Mouse (Mus musculus) MEL (cell line): ENCODE measurements around the gene Fam102b. TPM values are rescaled to one million over a fixed set of nuclear protein-coding genes. Genes with fewer than 3 reads are reported as not detected.

Source experiments
- DNase-seq: peaks from one replicate; pipeline ENCODE4 v3.0.0; 2011; ENCODE audit warnings: low read depth, low spot score
- H3K27ac ChIP-seq: 2 replicates; pipeline ENCODE4 v1.5.1; 2012; ENCODE audit warnings: low read depth, mild to moderate bottlenecking, control low read depth, low read length, moderate library complexity; ENCODE audit not compliant: control insufficient read depth
- H3K27me3 ChIP-seq, 2 experiments: fragments of 150-350 bp in 1 of 2; sonication (generic) in 1 of 2; 2 replicates each; pipeline ENCODE4 v1.6.1; 2012; ENCODE audit warnings: low read length in 2 of 2, mild to moderate bottlenecking in 2 of 2, improper control_type of control experiment in 1 of 2, moderate library complexity in 1 of 2; ENCODE audit not compliant: insufficient read depth in 2 of 2, control insufficient read depth in 1 of 2
- H3K36me3 ChIP-seq, 2 experiments: 2 replicates each; pipeline ENCODE4 v1.6.1; 2012 to 2014; ENCODE audit warnings: low read length in 2 of 2, improper control_type of control experiment in 1 of 2, inconsistent platforms in 1 of 2, mild to moderate bottlenecking in 1 of 2; ENCODE audit not compliant: insufficient read depth in 2 of 2, control insufficient read depth in 1 of 2
- H3K4me1 ChIP-seq, 2 experiments: fragments of 150-350 bp in 1 of 2; sonication (generic) in 1 of 2; 2 replicates each; pipeline ENCODE4 v1.6.1; 2012; ENCODE audit warnings: low read length in 2 of 2, improper control_type of control experiment in 1 of 2, mild to moderate bottlenecking in 1 of 2; ENCODE audit not compliant: insufficient read depth in 2 of 2, control insufficient read depth in 1 of 2
- H3K4me3 ChIP-seq, 2 experiments: fragments of 150-350 bp in 1 of 2; sonication (generic) in 1 of 2; 2 replicates each; pipeline ENCODE4 v1.5.1; 2012; ENCODE audit warnings: low read depth in 2 of 2, low read length in 2 of 2, mild to moderate bottlenecking in 2 of 2, moderate library complexity in 2 of 2, control low read depth in 1 of 2, improper control_type of control experiment in 1 of 2; ENCODE audit not compliant: control insufficient read depth in 1 of 2, insufficient read depth in 1 of 2
- H3K79me2 ChIP-seq: 2 replicates; pipeline ENCODE4 v1.6.1; 2012; ENCODE audit warnings: mild to moderate bottlenecking, low read length, moderate library complexity; ENCODE audit not compliant: control insufficient read depth, poor library complexity, insufficient read depth
- H3K9ac ChIP-seq: 2 replicates; pipeline ENCODE4 v1.6.1; 2012; ENCODE audit warnings: low read depth, mild to moderate bottlenecking, control low read depth, low read length, moderate library complexity; ENCODE audit not compliant: control insufficient read depth, poor library complexity, severe bottlenecking
- H3K9me3 ChIP-seq: fragments of 150-350 bp; sonication (generic); replicated peaks from 2 replicates; pipeline ENCODE4 v1.6.1; 2012; ENCODE audit warnings: mild to moderate bottlenecking, low read length, improper control_type of control experiment, moderate library complexity; ENCODE audit not compliant: insufficient read depth
- CTCF ChIP-seq, 3 experiments: IDR thresholded peaks in 2 of 3; conservative IDR thresholded peaks in 1 of 3; 2 replicates each; pipeline ENCODE4 v1.5.1; 2011 to 2012; ENCODE audit warnings: low read length in 3 of 3, low read depth in 2 of 3, mild to moderate bottlenecking in 2 of 3, improper control_type of control experiment in 1 of 3, inconsistent platforms in 1 of 3, mixed read lengths in 1 of 3, moderate library complexity in 1 of 3; ENCODE audit not compliant: control insufficient read depth in 1 of 3, insufficient read depth in 1 of 3, poor library complexity in 1 of 3, severe bottlenecking in 1 of 3
- E2F4 ChIP-seq: IDR thresholded peaks from 2 replicates; pipeline ENCODE4 v1.6.1; 2011; ENCODE audit warnings: low read depth, low read length, improper control_type of control experiment, borderline replicate concordance
- ELF1 ChIP-seq: IDR thresholded peaks from 2 replicates; pipeline ENCODE4 v1.6.1; 2014; ENCODE audit warnings: low read depth, mild to moderate bottlenecking, inconsistent platforms, low read length, improper control_type of control experiment, moderate library complexity
- ETS1 ChIP-seq: IDR thresholded peaks from 2 replicates; pipeline ENCODE4 v1.6.1; 2012; ENCODE audit warnings: low read depth, mild to moderate bottlenecking, inconsistent platforms, low read length, improper control_type of control experiment, moderate library complexity
- HCFC1 ChIP-seq: IDR thresholded peaks from 2 replicates; pipeline ENCODE4 v1.6.1; 2012; ENCODE audit warnings: low read depth, mild to moderate bottlenecking, inconsistent platforms, low read length, improper control_type of control experiment, moderate library complexity
- MAFK ChIP-seq: IDR thresholded peaks from 2 replicates; pipeline ENCODE4 v1.6.1; 2011; ENCODE audit warnings: low read depth, mild to moderate bottlenecking, low read length, improper control_type of control experiment, borderline replicate concordance
- MAZ ChIP-seq: IDR thresholded peaks from 2 replicates; pipeline ENCODE4 v1.6.1; 2012; ENCODE audit warnings: low read depth, mild to moderate bottlenecking, inconsistent platforms, low read length, improper control_type of control experiment
- MYB ChIP-seq: IDR thresholded peaks from 2 replicates; pipeline ENCODE4 v1.6.1; 2011; ENCODE audit warnings: mild to moderate bottlenecking, low read depth, low read length, improper control_type of control experiment
- MYC ChIP-seq: IDR thresholded peaks from 2 replicates; pipeline ENCODE4 v1.6.1; 2011; ENCODE audit warnings: low read depth, mild to moderate bottlenecking, low read length, improper control_type of control experiment, moderate library complexity
- NRF1 ChIP-seq: IDR thresholded peaks from 2 replicates; pipeline ENCODE4 v1.6.1; 2014; ENCODE audit warnings: low read depth, mild to moderate bottlenecking, inconsistent platforms, low read length, improper control_type of control experiment, moderate library complexity; ENCODE audit not compliant: poor library complexity, insufficient read depth, severe bottlenecking
- POLR2AphosphoS2 ChIP-seq: IDR thresholded peaks from 2 replicates; pipeline ENCODE4 v1.6.1; 2011; ENCODE audit warnings: low read length, improper control_type of control experiment
- RCOR1 ChIP-seq: IDR thresholded peaks from 2 replicates; pipeline ENCODE4 v1.6.1; 2012; ENCODE audit warnings: low read depth, mild to moderate bottlenecking, inconsistent platforms, low read length, improper control_type of control experiment
- TAL1 ChIP-seq: IDR thresholded peaks from 2 replicates; pipeline ENCODE4 v1.6.1; 2012; ENCODE audit warnings: mild to moderate bottlenecking, inconsistent platforms, low read length, moderate library complexity, mixed read lengths
- USF2 ChIP-seq, 2 experiments: IDR thresholded peaks; 2 replicates each; pipeline ENCODE4 v1.6.1; 2011 to 2012; ENCODE audit warnings: improper control_type of control experiment in 2 of 2, low read length in 2 of 2, borderline replicate concordance in 1 of 2, inconsistent platforms in 1 of 2, low read depth in 1 of 2, mild to moderate bottlenecking in 1 of 2; ENCODE audit not compliant: insufficient read depth in 1 of 2
- ZKSCAN1 ChIP-seq: IDR thresholded peaks from 2 replicates; pipeline ENCODE4 v1.6.1; 2012; ENCODE audit warnings: low read depth, mild to moderate bottlenecking, inconsistent platforms, low read length, improper control_type of control experiment, moderate library complexity
- ZNF384 ChIP-seq: IDR thresholded peaks from 2 replicates; pipeline ENCODE4 v1.6.1; 2012; ENCODE audit warnings: low read depth, mild to moderate bottlenecking, inconsistent platforms, low read length, improper control_type of control experiment
- polyA plus RNA-seq, 2 experiments: library from polyadenylated mRNA; stranded (reverse) in 1 of 2; unstranded in 1 of 2; fragments of >175 nt in 1 of 2; fragments of >200 nt in 1 of 2; gene quantifications; 2 replicates each; pipeline versions ENCODE4 v1.2.1 to v1.2.4; 2012; ENCODE audit warnings: low replicate concordance in 2 of 2, low read depth in 1 of 2; ENCODE audit not compliant: insufficient read length in 2 of 2, insufficient read depth in 1 of 2, missing spikeins in 1 of 2
- total RNA-seq: library from RNA; depleted of rRNA; stranded (reverse); fragments of 300-350 nt; gene quantifications from 2 replicates; pipeline ENCODE4 v1.2.3, GENCODE M21; 2012

The Fam102b gene
- total and polyA plus RNA-seq, 3 experiments: 10.4 to 26.9 (median 14.1) TPM

DNA sequence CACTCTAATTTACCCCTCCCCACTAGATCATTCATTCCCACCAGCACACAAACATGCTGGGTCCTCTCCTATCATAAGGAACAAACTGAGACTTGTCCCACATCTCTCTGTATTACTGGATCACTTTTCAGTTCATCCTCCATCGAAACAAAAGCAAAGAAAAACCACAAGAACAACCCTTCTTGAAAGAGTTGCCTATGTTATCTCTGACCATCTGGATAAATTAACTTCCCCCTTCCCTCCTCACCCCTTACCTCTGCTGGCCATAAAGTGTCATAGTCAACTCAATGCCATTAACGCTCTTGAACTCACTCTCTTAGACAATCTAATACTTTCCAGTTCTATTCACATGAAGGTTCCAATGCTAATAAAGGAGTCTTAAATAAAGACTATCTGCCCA lies 32.9 kb downstream of the Fam102b start (continued):
- TF ChIP-seq ELF1: no peak

DNA sequence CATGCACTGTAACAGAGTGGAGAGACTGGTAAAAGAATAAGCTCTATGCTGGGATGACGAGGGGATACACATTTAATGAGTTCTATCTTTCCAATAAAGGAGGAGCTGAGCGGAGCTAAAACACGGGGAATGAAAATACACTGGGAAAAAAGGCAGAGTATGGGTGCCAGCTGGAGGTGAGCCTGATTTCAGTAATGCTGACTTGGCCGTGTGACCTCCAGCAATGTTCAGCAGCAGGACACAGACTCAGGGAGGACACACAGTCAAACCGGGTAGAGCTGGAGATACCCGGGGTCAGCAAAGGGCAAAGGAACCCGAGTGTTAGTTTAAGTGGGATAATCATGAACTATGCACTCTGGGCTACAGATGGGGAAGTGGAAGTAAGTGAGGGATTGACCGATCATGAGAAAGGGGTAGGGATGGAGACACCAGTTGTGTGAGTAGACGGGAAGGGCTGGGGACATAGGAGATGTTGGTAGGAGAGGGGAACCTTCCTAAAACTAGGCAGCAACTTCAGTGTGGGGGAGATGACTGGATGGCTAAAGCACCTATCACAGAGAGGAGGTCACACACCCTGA lies 37.3 kb downstream of the Fam102b start:
- Histone ChIP-seq H3K9me3 (no peaks in the 10 kb centered on the region), H3K4me3 (no peak overlapping the region), H3K27me3 (no peaks in the 10 kb centered on the region), H3K4me1 (peaks cover 10 to 11% of the 10 kb centered on the region in 2 experiments), H3K9ac (no peak overlapping the region), H3K27ac (no peak overlapping the region), H3K79me2 (no peaks in the 10 kb centered on the region), H3K36me3 (peaks cover 0 to 18% of the 10 kb centered on the region in 2 experiments; a peak in 2 of 4 replicates)
- TF ChIP-seq ZNF384 (no peak), HCFC1 (no peak), NRF1 (no peak), ETS1 (no peak), E2F4 (no peak), MAFK (no peak), MYC (no peak), TAL1 (no peak), USF2 (IDR thresholded peaks at IDR 0.05; ENCODE audit: borderline replicate concordance in 1 of 2, insufficient read depth in 1 of 2, low read depth in 1 of 2, low read length in 2 of 2) (no peak), ZKSCAN1 (no peak), POLR2AphosphoS2 (no peak), MAZ (no peak), RCOR1 (no peak), CTCF (IDR thresholded peaks at IDR 0.05 in 2 of 3, conservative IDR thresholded peaks at IDR 0.05 in 1 of 3; ENCODE audit: control insufficient read depth in 1 of 3, insufficient read depth in 1 of 3, low read depth in 2 of 3, low read length in 3 of 3, poor library complexity in 1 of 3, severe bottlenecking in 1 of 3) (no peak)
- no peak for DNase-seq

GRCm38 (mm10) chr3:108987009-108987659 lies 40.3 kb downstream of the Fam102b start:
- Histone ChIP-seq H3K4me1 (peaks cover 7 to 8% of the 10 kb centered on the region in 2 experiments; a peak in 3 of 4 replicates), H3K79me2 (no peaks in the 10 kb centered on the region), H3K36me3 (peaks cover 0 to 14% of the 10 kb centered on the region in 2 experiments; a peak in 2 of 4 replicates), H3K27me3 (no peaks in the 10 kb centered on the region), H3K9me3 (no peaks in the 10 kb centered on the region), H3K4me3 (no peak overlapping the region), H3K9ac (no peak overlapping the region), H3K27ac (no peak overlapping the region)
- no peak for DNase-seq
- no peak for TF ChIP-seq NRF1
- no peak for TF ChIP-seq MYB
